Mouse (Mus musculus) limb, embryonic 12.5 days (tissue): Measurements from ENCODE around the gene Golgb1. TPM values are rescaled to one million over a fixed set of nuclear protein-coding genes. Genes with fewer than 3 reads are reported as not detected.

Experiments used
- ATAC-seq: fragments of 200-750 bp; cut with Nextera tagmentation; 2 replicates; pipeline ENCODE4 v1.8.0; 2017; ENCODE audit warnings: low read depth, moderate TSS enrichment; ENCODE audit not compliant: insufficient number of reproducible peaks, insufficient read depth, low FRiP score, low TSS enrichment
- H3K27ac ChIP-seq: fragments of 300-500 bp; sonication (generic); 2 replicates; pipeline ENCODE4 v1.5.1; 2016; ENCODE audit warnings: mild to moderate bottlenecking, moderate library complexity
- H3K27me3 ChIP-seq: fragments of 300-500 bp; sonication (generic); 2 replicates; pipeline ENCODE4 v1.6.1; 2016; ENCODE audit warnings: mild to moderate bottlenecking, moderate library complexity
- H3K36me3 ChIP-seq: fragments of 300-500 bp; sonication (generic); 2 replicates; pipeline ENCODE4 v1.6.1; 2016; ENCODE audit warnings: mild to moderate bottlenecking, moderate library complexity
- H3K4me1 ChIP-seq: fragments of 300-500 bp; sonication (generic); replicated peaks from 2 replicates; pipeline ENCODE4 v1.6.1; 2016
- H3K4me2 ChIP-seq: fragments of 300-500 bp; sonication (generic); 2 replicates; pipeline ENCODE4 v1.6.1; 2016; ENCODE audit warnings: mild to moderate bottlenecking, moderate library complexity
- H3K4me3 ChIP-seq: fragments of 300-500 bp; sonication (generic); replicated peaks from 2 replicates; pipeline ENCODE4 v1.5.1; 2016; ENCODE audit warnings: mild to moderate bottlenecking
- H3K9ac ChIP-seq: fragments of 300-500 bp; sonication (generic); replicated peaks from 2 replicates; pipeline ENCODE4 v1.6.1; 2016; ENCODE audit warnings: mild to moderate bottlenecking, moderate library complexity
- H3K9me3 ChIP-seq: fragments of 300-500 bp; sonication (generic); 2 replicates; pipeline ENCODE4 v1.6.1; 2016; ENCODE audit warnings: mild to moderate bottlenecking, moderate library complexity
- WGBS: fragments of 180-500 bp; shearing (Covaris S2); methylation state at CpG from one replicate; pipeline ENCODE4 v1.1.7; 2016; 5-methylcytosine and 5-hydroxymethylcytosine counted together
- polyA plus RNA-seq: library from polyadenylated mRNA; unstranded; fragments of >200 nt; fragmentation: Nextera tagmentation; extraction: Ambion mirVana; gene quantifications from 2 replicates; pipeline ENCODE4 v1.2.1, GENCODE M21; 2016

Gene Golgb1
- polyA plus RNA-seq, 1 experiment from 2014 or later, result 91.6 TPM

GRCm38 (mm10) chr16:36918505-36918904 is 43.6 kb downstream of the Golgb1 start:
- ATAC-seq, result no peak
- Histone ChIP-seq H3K27me3 (no peaks in the 10 kb centered on the region), H3K4me2 (no peak overlapping the region), H3K9me3 (no peaks in the 10 kb centered on the region), H3K9ac (no peak overlapping the region), H3K4me3 (no peak overlapping the region), H3K27ac (no peak overlapping the region), H3K4me1 (no peaks in the 10 kb centered on the region), H3K36me3 (peaks cover 92% of the 10 kb centered on the region)
- WGBS, result 94% methylated on average over 10 of the region's 10 CpGs

- no peak overlapping the region for H3K9ac ChIP-seq
- peaks cover 82% of the 10 kb centered on the region for H3K36me3 ChIP-seq
- no peak overlapping the region for H3K27ac ChIP-seq
- no peak for ATAC-seq
- H3K4me3 ChIP-seq, result no peak overlapping the region
- no peaks in the 10 kb centered on the region for H3K9me3 ChIP-seq
- 90% methylated on average over 3 of the region's 3 CpGs for WGBS
- H3K4me2 ChIP-seq, result no peak overlapping the region
- H3K27me3 ChIP-seq, result no peaks in the 10 kb centered on the region
- no peaks in the 10 kb centered on the region for H3K4me1 ChIP-seq
Measured at GRCm38 (mm10) chr16:36920410-36920809, 45.5 kb downstream of the Golgb1 start.

GRCm38 (mm10) chr16:36921067-36921613 is 46.2 kb downstream of the Golgb1 start:
- Histone ChIP-seq H3K27ac (no peak overlapping the region), H3K9ac (no peak overlapping the region), H3K4me3 (no peak overlapping the region), H3K9me3 (no peaks in the 10 kb centered on the region), H3K36me3 (peaks cover 82% of the 10 kb centered on the region), H3K27me3 (no peaks in the 10 kb centered on the region), H3K4me1 (no peaks in the 10 kb centered on the region), H3K4me2 (no peak overlapping the region)
- WGBS, result 90% methylated on average over 8 of the region's 8 CpGs
- ATAC-seq, result no peak

GRCm38 (mm10) chr16:36921980-36922379 is 47.0 kb downstream of the Golgb1 start:
- ATAC-seq, result no peak
- WGBS, result 86% methylated on average over 6 of the region's 6 CpGs
- H3K4me1 ChIP-seq, result no peaks in the 10 kb centered on the region
- no peak overlapping the region for H3K9ac ChIP-seq
- H3K27me3 ChIP-seq, result no peaks in the 10 kb centered on the region
- no peaks in the 10 kb centered on the region for H3K9me3 ChIP-seq
- no peak overlapping the region for H3K4me3 ChIP-seq
- H3K36me3 ChIP-seq, result peaks cover 82% of the 10 kb centered on the region
- H3K4me2 ChIP-seq, result no peak overlapping the region
- no peak overlapping the region for H3K27ac ChIP-seq

- H3K4me2 ChIP-seq, result no peak overlapping the region
- H3K4me1 ChIP-seq, result no peaks in the 10 kb centered on the region
- H3K27me3 ChIP-seq, result no peaks in the 10 kb centered on the region
- H3K36me3 ChIP-seq, result peaks cover 81% of the 10 kb centered on the region
- no peak overlapping the region for H3K4me3 ChIP-seq
- WGBS, result 93% methylated on average over 8 of the region's 8 CpGs
- no peak overlapping the region for H3K27ac ChIP-seq
- no peak overlapping the region for H3K9ac ChIP-seq
- ATAC-seq, result no peak
- no peaks in the 10 kb centered on the region for H3K9me3 ChIP-seq
Measured at GRCm38 (mm10) chr16:36924312-36924711, 49.4 kb downstream of the Golgb1 start.

- Histone ChIP-seq H3K4me1 (no peaks in the 10 kb centered on the region), H3K36me3 (peaks cover 81% of the 10 kb centered on the region), H3K4me3 (no peak overlapping the region), H3K9ac (no peak overlapping the region), H3K27ac (no peak overlapping the region), H3K9me3 (no peaks in the 10 kb centered on the region), H3K27me3 (no peaks in the 10 kb centered on the region), H3K4me2 (no peak overlapping the region)
- ATAC-seq, result no peak
- WGBS, result 91% methylated on average over 6 of the region's 6 CpGs
Measured at GRCm38 (mm10) chr16:36925351-36925750, 50.4 kb downstream of the Golgb1 start.

- H3K4me1 ChIP-seq, result no peaks in the 10 kb centered on the region
- no peak for ATAC-seq
- H3K36me3 ChIP-seq, result peaks cover 82% of the 10 kb centered on the region
- WGBS, result 78% methylated on average over 6 of the region's 6 CpGs
- H3K27me3 ChIP-seq, result no peaks in the 10 kb centered on the region
- H3K27ac ChIP-seq, result no peak overlapping the region
- no peaks in the 10 kb centered on the region for H3K9me3 ChIP-seq
- H3K9ac ChIP-seq, result no peak overlapping the region
- no peak overlapping the region for H3K4me3 ChIP-seq
- no peak overlapping the region for H3K4me2 ChIP-seq
Measured at GRCm38 (mm10) chr16:36925797-36926196, 50.9 kb downstream of the Golgb1 start.

- ATAC-seq, result no peak
- Histone ChIP-seq H3K36me3 (peaks cover 87% of the 10 kb centered on the region), H3K9me3 (no peaks in the 10 kb centered on the region), H3K4me2 (no peak overlapping the region), H3K9ac (no peak overlapping the region), H3K4me1 (peaks cover 3% of the 10 kb centered on the region), H3K27me3 (no peaks in the 10 kb centered on the region), H3K4me3 (no peak overlapping the region), H3K27ac (no peak overlapping the region)
- WGBS, result 92% methylated on average over 10 of the region's 10 CpGs
Measured at GRCm38 (mm10) chr16:36926514-36927447, 51.8 kb downstream of the Golgb1 start.

GRCm38 (mm10) chr16:36927495-36928105 is 52.7 kb downstream of the Golgb1 start:
- WGBS, result 83% methylated on average over 10 of the region's 10 CpGs
- H3K36me3 ChIP-seq, result peaks cover 90% of the 10 kb centered on the region
- no peaks in the 10 kb centered on the region for H3K27me3 ChIP-seq
- H3K4me1 ChIP-seq, result peaks cover 3% of the 10 kb centered on the region
- H3K27ac ChIP-seq, result no peak overlapping the region
- no peaks in the 10 kb centered on the region for H3K9me3 ChIP-seq
- no peak overlapping the region for H3K4me2 ChIP-seq
- no peak for ATAC-seq
- H3K4me3 ChIP-seq, result no peak overlapping the region
- no peak overlapping the region for H3K9ac ChIP-seq

GRCm38 (mm10) chr16:36928106-36928500 is 53.2 kb downstream of the Golgb1 start:
- Histone ChIP-seq H3K9me3 (no peaks in the 10 kb centered on the region), H3K27ac (no peak overlapping the region), H3K9ac (no peak overlapping the region), H3K4me2 (no peak overlapping the region), H3K4me1 (peaks cover 3% of the 10 kb centered on the region), H3K36me3 (peaks cover 90% of the 10 kb centered on the region), H3K27me3 (no peaks in the 10 kb centered on the region), H3K4me3 (no peak overlapping the region)
- WGBS, result 93% methylated on average over 8 of the region's 8 CpGs
- ATAC-seq, result no peak

- Histone ChIP-seq H3K9me3 (no peaks in the 10 kb centered on the region), H3K27ac (no peak overlapping the region), H3K4me3 (no peak overlapping the region), H3K4me2 (no peak overlapping the region), H3K4me1 (peaks cover 3% of the 10 kb centered on the region), H3K36me3 (peaks cover 87% of the 10 kb centered on the region), H3K9ac (no peak overlapping the region), H3K27me3 (no peaks in the 10 kb centered on the region)
- WGBS, result 97% methylated on average over 7 of the region's 7 CpGs
- no peak for ATAC-seq
Measured at GRCm38 (mm10) chr16:36929216-36929615, 54.3 kb downstream of the Golgb1 start.
